Mouse (Mus musculus): ENCODE data around the gene Pidd1.

- TF ChIP-seq CTCF (IDR thresholded peaks at IDR 0.05; ENCODE audit: control insufficient read depth, insufficient read depth, low read length) (no peak), POLR2A (IDR thresholded peaks at IDR 0.05; ENCODE audit: borderline replicate concordance, control insufficient read depth, low read depth, low read length) (peak; percentile 77; the same call in 1 of the 2 replicates)
Observed at GRCm38 (mm10) chr7:141435129-141435855, 8.5 kb downstream of the Pidd1 start.

Data from bone marrow, adult 2 months (tissue).